Mouse (Mus musculus) cerebellum, adult 11 months (tissue): ENCODE data around the gene Stx16.

Experiments used
- DNase-seq: peaks from one replicate; pipeline ENCODE4 v3.0.0; 2022

Stx16 gene

DNA sequence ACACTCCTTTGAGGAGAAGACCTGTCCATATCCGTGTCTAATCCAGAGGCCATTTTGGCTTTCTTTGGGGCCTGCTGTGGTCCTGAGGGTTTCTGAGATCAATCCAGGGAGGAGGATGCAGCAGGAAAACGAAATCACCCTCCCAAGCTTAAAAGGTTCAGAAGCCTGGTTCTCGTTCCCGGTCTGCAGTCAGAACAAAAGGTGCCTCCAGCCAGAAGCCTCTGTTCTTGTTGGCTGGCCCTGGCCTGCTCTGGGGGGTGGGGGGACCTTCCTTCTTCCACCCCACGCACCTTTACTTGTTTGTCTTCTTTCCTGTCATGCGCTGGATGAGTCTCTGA lies 51.2 kb downstream of the Stx16 start:
- no peak for DNase-seq

DNA sequence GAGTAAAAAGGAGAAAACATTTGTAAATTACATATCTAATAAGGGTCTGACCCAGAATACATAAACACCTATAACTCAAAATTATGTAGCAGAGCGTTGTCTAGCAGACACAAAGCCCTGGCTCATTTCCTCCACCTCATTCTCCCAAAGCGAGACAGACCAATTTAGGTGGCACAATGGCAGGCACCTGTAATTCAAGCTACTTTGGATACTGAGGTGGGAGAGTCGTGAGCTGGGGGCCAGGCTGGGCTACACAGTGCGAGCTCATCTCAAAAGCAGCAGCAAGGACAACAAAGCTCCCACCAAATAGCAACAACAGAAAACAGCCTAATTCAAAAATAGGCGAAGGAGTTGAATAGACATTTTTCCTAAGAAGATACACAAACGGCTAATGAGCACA lies 52.8 kb downstream of the Stx16 start:
- no peak for DNase-seq

DNA sequence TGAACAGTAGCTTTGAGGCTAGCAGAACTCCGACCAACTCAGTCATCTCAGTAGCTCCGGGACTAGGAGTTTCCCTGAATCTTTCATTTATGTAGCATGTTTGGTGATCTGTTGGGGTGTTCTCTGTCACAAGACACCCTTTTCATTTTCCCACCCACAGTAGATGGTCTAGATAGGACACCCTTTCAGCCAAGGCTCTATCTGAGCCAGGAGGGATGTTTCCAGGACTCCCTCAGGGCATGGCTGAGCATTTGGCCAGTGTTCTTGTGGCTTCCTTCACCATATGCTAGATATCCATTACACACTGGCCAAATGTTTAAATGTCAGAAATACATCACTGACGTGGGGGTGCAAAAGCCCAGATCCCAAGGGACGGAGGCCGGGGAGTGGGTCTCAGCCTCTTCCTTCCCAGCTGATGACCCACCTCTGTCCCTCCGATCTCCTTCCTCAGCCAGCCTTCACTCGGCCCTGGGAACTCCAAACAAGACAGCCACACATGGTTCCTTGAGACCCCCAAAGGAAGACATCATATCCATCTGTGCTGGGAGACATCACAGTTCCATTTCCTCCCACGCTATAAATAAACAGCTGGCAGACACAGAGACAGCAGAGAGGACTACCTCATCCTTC lies 54.5 kb downstream of the Stx16 start:
- DNase-seq: no peak

DNA sequence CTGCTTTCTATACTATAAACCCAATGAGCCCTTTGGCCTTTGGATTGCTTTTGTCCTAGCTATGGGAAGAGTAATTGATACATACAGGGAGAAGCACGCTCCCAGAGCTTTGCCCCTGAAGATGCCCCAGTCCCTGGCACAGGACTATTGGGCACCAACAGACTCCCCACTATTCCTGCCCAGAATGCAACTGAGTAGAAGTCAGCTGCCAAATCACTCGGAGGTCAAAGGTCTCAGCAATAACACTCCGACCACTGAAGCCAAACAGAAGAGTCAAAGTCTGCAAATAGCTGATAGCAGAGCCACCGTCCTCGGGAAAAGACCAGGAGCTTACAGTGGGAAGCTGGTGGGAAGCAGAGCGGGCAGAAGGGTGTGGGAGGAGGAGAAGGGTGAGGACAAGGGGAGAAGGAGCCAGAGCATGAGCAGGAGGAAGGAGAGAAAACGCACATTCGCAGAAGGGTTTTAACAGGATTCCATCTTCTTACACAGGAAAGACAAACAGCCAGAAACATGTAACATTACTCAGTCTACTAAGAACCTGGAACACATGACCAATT lies 56.4 kb downstream of the Stx16 start:
- no peak for DNase-seq
